In the genomic region with DNA sequence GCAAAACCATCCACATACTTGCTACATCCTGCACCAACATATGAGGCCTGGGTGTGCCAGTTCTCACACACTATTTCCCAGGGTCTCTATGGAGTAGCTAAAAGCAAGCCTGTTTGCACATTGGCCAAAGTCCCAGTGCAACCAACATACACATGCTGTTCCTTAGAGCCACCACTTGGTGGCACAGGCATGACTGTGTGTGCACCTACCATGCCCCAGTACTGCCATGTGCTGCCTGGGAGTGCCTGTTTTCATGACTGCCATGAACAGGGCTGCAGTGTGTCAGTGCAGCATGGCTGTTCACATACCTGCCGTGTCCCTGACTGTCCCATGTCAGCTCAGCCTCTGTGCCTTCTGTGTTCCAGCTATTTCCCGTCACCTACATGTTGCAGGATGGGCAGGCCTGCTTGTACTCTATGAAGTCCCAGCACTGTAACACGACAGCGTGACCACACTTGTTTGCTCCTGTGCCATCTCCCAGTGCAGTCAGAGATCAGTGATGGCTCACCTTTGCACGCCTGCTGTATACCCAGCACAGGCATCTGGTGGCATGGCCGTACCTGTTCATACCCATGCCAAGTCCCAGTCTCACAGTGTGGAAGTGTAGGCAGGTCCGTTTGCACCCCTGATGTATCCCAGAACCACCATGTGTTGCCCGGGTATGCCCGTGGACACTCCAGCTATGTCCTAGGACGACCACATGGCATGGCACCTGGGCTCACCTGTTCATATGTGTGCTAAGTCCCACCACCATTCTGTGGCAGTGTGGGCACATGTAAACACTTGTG, we compare ENCODE assay signal across 9 mouse cellular contexts. TPM values are rescaled to one million over a fixed set of nuclear protein-coding genes. Genes with fewer than 3 reads are reported as not detected.
DNase-seq lines count a peak whose midpoint lies in the region; ATAC-seq and TF ChIP-seq lines count a peak whose summit lies in the region.
"Had no signal": no experiment of that assay in that cellular context is flagged by ENCODE, and none has a peak within 500 bp of the region (broad histone marks: within the 10 kb centered on the region; RNA-seq: fewer than 3 reads in every experiment).

No protein-coding gene starts in this region.

- H3K27ac ChIP-seq in left cerebral cortex, adult 2 months, result no peak overlapping the region
- H3K27ac ChIP-seq in midbrain, embryonic 12.5 days (replicated peaks), result no peak overlapping the region
- H3K27ac ChIP-seq: embryonic facial prominence, embryonic 13.5 days had no signal

- intact Hi-C loops in left cerebral cortex, adult 2 months (cut with DNase I), result loop anchor here (1.0 to 5.0 kb wide), 2 partner anchors 84 to 215 kb away; no protein-coding TSS in a partner anchor
- intact Hi-C loops in left cerebral cortex, postnatal 14 days (cut with DNase I), result loop anchor here (1.0 to 5.0 kb wide), 2 partner anchors 84 to 215 kb away; no protein-coding TSS in a partner anchor

- DNase-seq in left cerebral cortex, adult 2 months (ENCODE audit: extremely low spot score in 1 of 2, low spot score in 2 of 2), result no peak
- DNase-seq in left cerebral cortex, postnatal 14 days (ENCODE audit: low spot score in 2 of 2), result no peak
- peak; percentile 62 for DNase-seq in NIH3T3 (ENCODE audit: low read depth)
- peak; percentile 8 for DNase-seq in fibroblast of lung, adult 2 months (ENCODE audit: low read depth)
- DNase-seq in kidney, postnatal 10 days, result peak; percentile 36
- no peak for DNase-seq in urinary bladder, postnatal 36 days (ENCODE audit: low spot score in 2 of 2)
- DNase-seq in heart, adult 18-20 months, result no peak

- peak; percentile 79 for TF ChIP-seq CTCF in left cerebral cortex, adult 2 months (IDR thresholded peaks at IDR 0.05)

- H3K36me3 ChIP-seq in midbrain, embryonic 12.5 days, result no peaks in the 10 kb centered on the region
- H3K36me3 ChIP-seq: embryonic facial prominence, embryonic 13.5 days had no signal

- H3K9ac ChIP-seq in midbrain, embryonic 12.5 days (replicated peaks), result no peak overlapping the region
- H3K9ac ChIP-seq: embryonic facial prominence, embryonic 13.5 days had no signal

- no peaks in the 10 kb centered on the region for H3K27me3 ChIP-seq in midbrain, embryonic 12.5 days
- H3K27me3 ChIP-seq: embryonic facial prominence, embryonic 13.5 days had no signal

- ATAC-seq in midbrain, embryonic 12.5 days (ENCODE audit: low FRiP score, low read depth), result peak; percentile 64

- no peaks in the 10 kb centered on the region for H3K9me3 ChIP-seq in midbrain, embryonic 12.5 days
- H3K9me3 ChIP-seq: embryonic facial prominence, embryonic 13.5 days had no signal

- no peak overlapping the region for H3K4me2 ChIP-seq in midbrain, embryonic 12.5 days (replicated peaks)
- H3K4me2 ChIP-seq: embryonic facial prominence, embryonic 13.5 days had no signal

- H3K4me3 ChIP-seq in left cerebral cortex, adult 2 months, result no peak overlapping the region
- H3K4me3 ChIP-seq in midbrain, embryonic 12.5 days, result no peak overlapping the region
- H3K4me3 ChIP-seq: embryonic facial prominence, embryonic 13.5 days had no signal

- H3K4me1 ChIP-seq in midbrain, embryonic 12.5 days, result no peaks in the 10 kb centered on the region
- H3K4me1 ChIP-seq: embryonic facial prominence, embryonic 13.5 days had no signal

- whole genome bisulfite sequencing in midbrain, embryonic 12.5 days, result 78% methylated on average over 10 of the region's 10 CpGs

RNA-seq across cellular contexts. Expression of a gene that starts 29.8 kb away (rescaled TPM):
- 100 to 1,000 TPM; 114 to 124 TPM for total RNA-seq in left cerebral cortex, adult 2 months (2021)
- 100 to 1,000 TPM; 159 to 164 TPM for total RNA-seq in left cerebral cortex, postnatal 14 days (2021)
- polyA plus RNA-seq in midbrain, embryonic 12.5 days (2016; fragmentation: Nextera tagmentation; extraction: Ambion mirVana), result 22.2 and 23.8 TPM in 2 replicates
- total RNA-seq in heart, adult 18-20 months (2021), result under 1 TPM; 0.33 to 0.57 TPM

Comparison
In these comparisons a context has a peak if more than half of its experiments do, and no peak if none do; other contexts are left out.
1. DNase-seq: peak in NIH3T3 (single experiment), fibroblast of lung, adult 2 months (single experiment) and kidney, postnatal 10 days (single experiment); none in left cerebral cortex, adult 2 months (0 of 2), left cerebral cortex, postnatal 14 days (0 of 2), urinary bladder, postnatal 36 days (0 of 2) and heart, adult 18-20 months (0 of 2).
2. RNA of a gene that starts 29.8 kb away (total RNA-seq): 159 to 164 TPM in left cerebral cortex, postnatal 14 days and 114 to 124 TPM in left cerebral cortex, adult 2 months; 0.33 to 0.57 TPM in heart, adult 18-20 months; every median in the first group is over 10 times any median in the second.